Mouse (Mus musculus): ENCODE data around the gene Zfp182. TPM values are rescaled to one million over a fixed set of nuclear protein-coding genes. Genes with fewer than 3 reads are reported as not detected.

Gene Zfp182
- polyA plus RNA-seq, 1 experiment from 2014 or later, result 6.4 TPM

Other genes starting within 250 kb of the Zfp182 start
- gene Timp1, start 192.2 kb downstream of the Zfp182 start, polyA plus RNA-seq (2014; fragmentation: Nextera tagmentation; extraction: Ambion mirVana), result 12.0 and 15.2 TPM in 2 replicates
- gene Syn1, start 141.3 kb downstream of the Zfp182 start, polyA plus RNA-seq (2014; fragmentation: Nextera tagmentation; extraction: Ambion mirVana), result 3.6 and 4.0 TPM in 2 replicates
- gene Cfp, start 130.8 kb downstream of the Zfp182 start, polyA plus RNA-seq (2014; fragmentation: Nextera tagmentation; extraction: Ambion mirVana), result 2.1 and 3.4 TPM in 2 replicates
- 8.2 and 8.4 TPM in 2 replicates for gene Elk1, start 111.7 kb downstream of the Zfp182 start, polyA plus RNA-seq (2014; fragmentation: Nextera tagmentation; extraction: Ambion mirVana)
- 54.9 and 55.0 TPM in 2 replicates for gene Uxt, start 100.3 kb downstream of the Zfp182 start, polyA plus RNA-seq (2014; fragmentation: Nextera tagmentation; extraction: Ambion mirVana)
- not detected in 2 replicates for gene Spaca5, start 6.1 kb upstream of the Zfp182 start, polyA plus RNA-seq (2014; fragmentation: Nextera tagmentation; extraction: Ambion mirVana)
- 3.2 and 3.3 TPM in 2 replicates for gene Zfp300, start 27.2 kb upstream of the Zfp182 start, polyA plus RNA-seq (2014; fragmentation: Nextera tagmentation; extraction: Ambion mirVana)
- gene Ssxa1, start 53.5 kb upstream of the Zfp182 start, polyA plus RNA-seq (2014; fragmentation: Nextera tagmentation; extraction: Ambion mirVana), result not detected in 2 replicates
- gene Gm21876, start 113.3 kb upstream of the Zfp182 start, polyA plus RNA-seq (2014; fragmentation: Nextera tagmentation; extraction: Ambion mirVana), result not detected in 2 replicates